Mouse (Mus musculus) erythroblast, adult 5-6 weeks (primary cell): ENCODE data around the gene Snx14. TPM values are rescaled to one million over a fixed set of nuclear protein-coding genes. Genes with fewer than 3 reads are reported as not detected.

Experiments used
- ATAC-seq: replicated peaks from 2 replicates; pipeline ENCODE4 v1.8.0; 2016; ENCODE audit warnings: moderate number of reproducible peaks, mild to moderate bottlenecking, moderate TSS enrichment, inconsistent platforms; ENCODE audit not compliant: poor library complexity, low FRiP score, severe bottlenecking
- total RNA-seq, 2 experiments: library from RNA; stranded (forward) in 1 of 2; stranded (reverse) in 1 of 2; fragments of 150-400 nt in 1 of 2; fragments of 200-764, 138-1000 nt in 1 of 2; gene quantifications; 2 replicates each; pipeline versions ENCODE4 v1.2.3 to v1.2.4; 2015 to 2017; ENCODE audit warnings: low replicate concordance in 2 of 2

Snx14 gene
- total RNA-seq, 2 experiments from 2014 or later, result 12.9 to 19.6 TPM

DNA sequence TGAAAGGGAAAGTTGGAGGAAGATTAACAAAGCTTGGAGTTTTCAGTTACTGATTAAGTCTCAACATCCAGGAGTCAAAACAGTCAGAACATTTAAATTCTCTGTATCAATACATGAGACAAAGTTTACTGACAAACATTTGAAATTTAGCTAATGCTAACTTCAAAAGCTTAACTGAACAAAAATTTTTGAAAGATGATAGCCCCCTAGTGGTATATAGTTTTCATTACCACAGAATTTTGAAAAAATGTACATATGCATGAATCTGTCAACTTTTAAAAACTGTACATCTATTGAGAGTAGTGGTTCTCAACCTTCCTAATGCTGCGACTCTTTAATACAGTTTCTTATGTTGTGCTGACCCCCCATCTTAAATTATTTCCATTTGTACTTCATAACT is 40.3 kb downstream of the Snx14 start:
- ATAC-seq, result no peak

DNA sequence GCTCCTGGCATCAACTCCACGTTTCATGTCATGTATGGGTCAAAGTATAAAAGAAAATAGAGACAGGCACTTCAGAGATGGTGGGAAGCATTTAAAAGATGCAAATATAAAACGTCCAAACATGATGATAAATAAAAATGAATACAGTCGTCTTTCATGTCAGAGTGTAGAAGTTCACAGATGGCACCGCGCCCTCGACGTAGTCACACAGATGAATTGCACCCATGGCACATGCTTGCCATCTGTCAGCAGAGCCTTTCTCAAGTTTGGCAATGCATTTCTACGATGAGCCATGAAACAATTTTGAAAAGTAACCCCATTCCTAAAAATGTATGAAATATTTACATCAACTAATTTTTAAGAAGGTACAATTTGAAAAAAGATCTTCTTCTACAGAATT is 43.9 kb downstream of the Snx14 start:
- ATAC-seq, result no peak

DNA sequence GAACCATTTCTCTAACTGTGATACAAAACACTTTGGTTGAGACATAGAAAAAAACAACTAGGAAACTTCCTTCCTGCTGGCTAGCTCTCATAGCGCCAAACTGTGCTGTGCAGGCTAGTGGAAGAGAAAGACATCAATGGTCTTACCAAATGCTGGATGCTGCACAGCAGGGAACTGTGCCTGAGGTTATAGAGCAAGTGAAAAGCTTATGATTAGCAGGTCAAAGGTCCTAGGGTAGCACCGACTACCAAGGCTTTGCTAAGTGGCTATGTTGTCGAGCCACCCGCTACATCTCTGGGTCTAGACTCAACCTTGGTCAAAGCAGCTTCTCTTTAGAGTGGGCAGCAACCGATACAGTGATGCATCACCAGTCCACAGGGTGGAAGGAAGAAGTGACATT is 49.9 kb downstream of the Snx14 start:
- no peak for ATAC-seq

DNA sequence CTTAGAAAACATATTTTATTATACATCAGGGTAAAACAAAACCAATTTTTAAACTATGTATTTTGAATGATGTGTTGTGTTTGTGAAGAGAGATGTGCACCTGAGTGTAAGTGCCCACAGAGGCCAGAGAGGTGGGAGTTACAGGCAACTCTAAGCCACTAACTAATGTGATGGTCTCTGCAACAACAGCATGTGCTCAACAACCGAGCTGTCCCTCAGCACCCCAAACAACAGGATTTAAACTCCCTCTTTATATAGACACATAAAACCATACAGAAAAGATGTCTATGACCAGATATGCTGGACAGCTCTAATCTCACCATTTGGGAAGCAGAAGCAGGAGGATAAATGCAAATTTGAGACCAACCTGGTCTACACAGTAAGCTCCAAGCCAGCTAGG is 58.2 kb downstream of the Snx14 start:
- ATAC-seq, result no peak

DNA sequence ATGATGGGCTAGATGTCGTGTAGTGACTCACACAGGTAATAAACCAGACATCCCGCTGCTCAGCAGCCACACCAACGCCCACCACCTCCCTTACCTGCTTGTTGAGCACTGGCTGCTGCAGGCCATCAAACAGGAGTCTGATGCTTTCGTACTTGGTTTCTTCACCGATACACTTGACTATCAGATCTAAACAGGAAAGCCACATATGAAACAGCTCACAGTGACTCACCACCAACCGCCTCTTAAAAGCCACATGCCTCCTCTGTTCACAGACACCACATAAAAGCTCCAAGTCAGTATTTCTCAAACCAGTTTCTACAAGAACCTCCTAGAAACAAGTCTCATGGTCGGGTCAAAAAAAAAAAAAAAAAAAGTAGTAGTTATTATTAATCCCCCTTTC is 58.7 kb downstream of the Snx14 start:
- no peak for ATAC-seq

DNA sequence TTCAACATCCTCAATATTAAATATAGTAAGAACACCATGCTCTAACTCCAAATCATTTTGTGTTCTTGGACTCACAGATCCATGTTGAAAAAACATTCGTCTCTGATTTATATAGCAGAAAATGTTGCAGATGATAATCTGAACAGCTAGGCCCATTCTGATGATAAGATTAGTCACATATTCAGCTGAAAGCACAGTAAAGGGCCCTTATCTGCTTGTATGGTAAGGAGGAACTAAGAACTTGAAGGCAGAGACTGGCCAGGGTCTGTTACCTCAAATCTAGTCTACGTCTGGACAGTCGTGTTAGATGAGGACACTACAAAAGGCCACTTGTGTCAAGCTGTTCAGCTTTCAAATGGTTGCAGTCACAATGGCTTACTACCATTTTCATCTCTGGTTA is 59.7 kb downstream of the Snx14 start:
- ATAC-seq, result no peak

DNA sequence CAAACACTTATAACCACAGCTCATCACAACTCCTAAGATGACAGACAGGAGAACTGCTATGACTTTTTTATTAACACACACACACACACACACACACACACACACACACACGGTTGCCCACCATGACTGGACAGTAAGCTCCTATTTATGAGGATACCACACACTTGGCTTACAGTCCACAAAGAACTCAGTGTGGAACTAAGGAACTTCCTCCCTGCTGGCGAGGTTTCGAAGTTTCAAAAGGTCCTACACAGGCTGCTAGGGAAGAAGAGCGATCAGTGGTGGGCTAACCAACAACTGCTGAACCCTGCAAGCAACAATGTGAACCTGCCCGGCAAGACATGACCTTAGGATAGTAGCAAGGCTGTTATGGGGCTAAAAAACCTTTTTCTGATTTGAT is 61.3 kb downstream of the Snx14 start:
- ATAC-seq, result no peak

DNA sequence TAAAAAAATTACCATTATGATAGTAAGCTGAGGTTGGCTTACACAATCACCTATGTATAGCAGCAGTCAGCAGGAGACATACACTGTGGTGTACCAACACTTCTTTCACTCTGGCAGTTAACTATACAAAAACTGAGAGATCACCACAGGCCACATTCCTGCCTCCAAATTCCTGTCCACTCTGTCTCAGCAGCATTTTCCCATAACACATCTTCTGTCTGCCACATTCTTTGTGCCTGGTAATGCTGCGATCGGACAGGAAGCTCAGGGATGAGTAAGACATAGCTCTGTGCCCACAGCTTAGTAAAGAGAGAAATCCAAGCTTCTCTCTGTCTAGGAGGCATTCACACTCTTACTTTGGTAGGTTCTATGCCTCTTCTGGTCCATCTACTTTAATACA is 65.8 kb downstream of the Snx14 start:
- no peak for ATAC-seq

DNA sequence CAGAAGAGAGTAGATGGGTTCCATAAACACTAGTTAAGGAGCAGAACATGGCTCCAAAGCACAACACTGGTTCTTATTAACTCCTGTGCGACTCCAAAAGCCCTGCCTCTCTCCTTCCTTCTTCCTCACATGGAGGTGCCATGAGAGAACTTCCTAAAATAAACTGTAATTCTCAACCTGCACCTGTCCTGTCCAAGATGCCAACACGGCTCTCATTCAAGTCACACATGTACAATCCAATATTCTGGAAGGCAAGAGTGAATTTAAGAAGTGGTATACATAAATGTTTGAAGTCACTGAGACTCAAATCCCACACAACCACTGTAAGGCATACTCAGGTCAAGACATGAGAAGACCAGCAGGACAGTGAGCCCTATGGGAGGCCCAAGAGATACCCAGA is 67.6 kb downstream of the Snx14 start:
- no peak for ATAC-seq

DNA sequence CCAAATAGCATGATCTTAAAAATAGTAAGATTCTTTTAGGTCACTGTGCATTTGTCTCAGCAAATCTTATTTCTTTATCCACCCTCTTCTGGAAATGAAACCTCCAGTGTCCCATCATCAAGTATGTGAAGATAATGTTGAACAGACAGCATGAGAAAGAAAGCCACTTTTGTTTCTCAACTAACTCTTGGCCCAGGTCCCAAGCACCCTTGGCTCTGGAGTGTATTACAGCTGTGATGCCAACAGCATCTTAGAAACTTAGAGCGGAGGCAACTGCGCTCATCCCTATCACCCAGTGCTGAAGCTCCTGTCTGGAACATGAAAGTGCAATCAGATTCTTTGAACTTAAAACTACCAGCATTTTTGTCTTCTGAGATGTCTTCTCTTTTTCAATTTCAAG is 69.1 kb downstream of the Snx14 start:
- ATAC-seq, result no peak

DNA sequence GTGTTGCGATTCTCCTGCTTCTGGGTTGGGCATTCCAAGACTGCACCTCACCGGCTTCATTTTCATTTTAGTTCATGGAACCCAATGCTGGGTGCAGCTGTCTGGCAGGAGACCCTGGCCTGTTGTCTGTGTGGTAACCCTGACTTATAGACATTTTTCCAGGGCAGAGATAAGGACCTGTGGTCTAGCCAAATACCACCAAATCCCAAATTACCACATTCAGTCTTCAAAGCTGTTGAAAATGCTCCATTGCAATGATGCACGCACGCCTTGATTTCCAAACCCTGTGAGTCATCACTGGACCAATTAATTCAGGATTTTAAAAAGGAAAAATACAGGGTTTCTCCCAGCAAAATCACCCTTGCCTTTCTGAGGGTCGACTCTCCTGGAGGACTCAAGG is 70.3 kb downstream of the Snx14 start:
- no peak for ATAC-seq

DNA sequence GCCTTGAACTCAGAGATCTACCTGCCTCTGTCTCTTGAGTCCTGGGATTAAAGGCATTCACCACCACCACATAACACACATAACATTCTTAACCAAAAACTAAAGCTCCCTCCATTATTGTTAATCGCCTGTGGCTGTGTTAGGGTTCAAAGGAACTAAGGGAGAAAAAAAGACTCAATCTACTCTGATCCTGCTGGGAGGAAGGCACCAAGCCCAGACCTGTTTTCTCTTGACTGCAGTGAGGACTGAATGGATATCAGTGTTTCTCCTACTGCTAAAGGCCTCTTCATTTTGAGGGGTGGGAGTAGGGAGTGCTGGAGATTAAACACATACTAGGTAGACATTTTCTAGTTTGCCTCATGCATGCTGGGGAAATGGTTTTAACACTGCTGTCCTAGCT is 71.0 kb downstream of the Snx14 start:
- no peak for ATAC-seq

DNA sequence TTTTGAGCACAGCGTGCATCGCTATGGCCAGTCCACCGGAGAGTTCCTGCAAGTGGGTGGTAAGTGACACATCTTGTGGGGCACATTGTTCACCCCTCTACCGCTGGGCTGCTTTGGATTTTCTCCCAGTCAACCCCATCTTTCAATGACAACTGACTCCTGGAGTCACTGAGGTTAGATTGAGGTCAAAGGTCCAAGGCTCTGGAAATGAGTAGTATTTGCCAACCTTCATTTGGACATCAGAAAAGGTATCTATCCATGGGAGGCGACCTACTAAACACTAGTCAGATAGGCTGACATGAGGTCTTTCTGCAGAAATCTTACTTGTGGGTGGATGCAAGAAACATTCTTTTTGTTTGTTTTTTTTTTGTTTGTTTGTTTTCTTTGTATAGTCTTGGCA is 71.4 kb downstream of the Snx14 start:
- ATAC-seq, result no peak

DNA sequence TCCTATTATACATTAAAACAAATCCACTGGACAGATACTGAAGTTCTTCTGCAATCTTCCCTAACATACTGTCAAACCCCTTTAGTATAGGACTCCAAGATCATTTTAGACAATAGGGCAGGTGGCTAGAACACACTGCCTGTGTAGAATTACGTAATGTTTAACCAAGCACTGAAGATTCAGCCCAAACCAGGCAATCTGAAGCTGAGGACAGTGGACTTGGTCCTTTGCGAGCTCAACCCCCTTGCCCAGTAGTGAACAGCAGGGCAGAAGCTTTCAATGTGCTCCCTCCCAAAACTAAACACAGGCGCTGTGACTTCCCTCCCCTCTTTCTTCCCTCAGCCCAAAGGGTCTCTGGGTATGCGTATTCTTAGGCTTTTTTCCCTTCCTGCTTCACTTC is 71.9 kb downstream of the Snx14 start:
- ATAC-seq, result no peak

DNA sequence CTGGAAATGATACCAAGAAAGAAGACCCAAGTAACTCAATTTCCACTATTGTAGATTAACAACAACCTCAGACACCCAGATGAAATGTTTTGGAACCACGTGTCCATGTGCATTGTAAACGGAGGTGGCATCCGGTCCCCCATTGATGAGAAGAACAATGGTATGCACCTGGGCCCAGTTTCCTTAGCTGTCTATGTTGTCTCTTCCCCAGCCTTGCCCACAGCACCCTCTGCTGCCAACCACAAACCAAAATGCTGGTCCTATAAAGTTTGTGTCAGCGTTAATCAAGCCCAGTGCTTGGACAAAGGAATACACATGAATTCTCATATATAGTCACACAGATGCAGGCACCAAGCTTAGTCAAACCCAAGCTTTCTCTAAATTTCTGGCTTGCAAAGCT is 72.5 kb downstream of the Snx14 start:
- no peak for ATAC-seq

DNA sequence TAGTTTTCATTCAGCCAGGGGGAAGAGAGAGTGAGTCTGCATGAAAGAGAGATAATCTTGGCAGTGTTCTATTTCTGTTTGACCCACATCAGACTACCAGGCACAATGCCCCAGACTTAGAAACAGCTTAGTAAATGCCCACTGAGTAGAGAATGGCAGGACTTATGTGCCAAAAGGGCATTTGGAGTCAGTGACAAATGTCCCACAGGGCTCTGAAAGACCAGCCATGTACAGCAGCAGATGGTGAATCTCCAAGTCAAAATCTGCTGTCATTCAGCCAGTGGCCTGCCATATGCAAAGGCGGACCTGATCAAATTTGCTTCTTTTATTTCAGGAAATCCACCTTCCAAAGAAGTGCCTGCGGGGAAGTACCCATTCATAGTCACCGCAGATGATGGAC is 75.7 kb downstream of the Snx14 start:
- ATAC-seq, result no peak

DNA sequence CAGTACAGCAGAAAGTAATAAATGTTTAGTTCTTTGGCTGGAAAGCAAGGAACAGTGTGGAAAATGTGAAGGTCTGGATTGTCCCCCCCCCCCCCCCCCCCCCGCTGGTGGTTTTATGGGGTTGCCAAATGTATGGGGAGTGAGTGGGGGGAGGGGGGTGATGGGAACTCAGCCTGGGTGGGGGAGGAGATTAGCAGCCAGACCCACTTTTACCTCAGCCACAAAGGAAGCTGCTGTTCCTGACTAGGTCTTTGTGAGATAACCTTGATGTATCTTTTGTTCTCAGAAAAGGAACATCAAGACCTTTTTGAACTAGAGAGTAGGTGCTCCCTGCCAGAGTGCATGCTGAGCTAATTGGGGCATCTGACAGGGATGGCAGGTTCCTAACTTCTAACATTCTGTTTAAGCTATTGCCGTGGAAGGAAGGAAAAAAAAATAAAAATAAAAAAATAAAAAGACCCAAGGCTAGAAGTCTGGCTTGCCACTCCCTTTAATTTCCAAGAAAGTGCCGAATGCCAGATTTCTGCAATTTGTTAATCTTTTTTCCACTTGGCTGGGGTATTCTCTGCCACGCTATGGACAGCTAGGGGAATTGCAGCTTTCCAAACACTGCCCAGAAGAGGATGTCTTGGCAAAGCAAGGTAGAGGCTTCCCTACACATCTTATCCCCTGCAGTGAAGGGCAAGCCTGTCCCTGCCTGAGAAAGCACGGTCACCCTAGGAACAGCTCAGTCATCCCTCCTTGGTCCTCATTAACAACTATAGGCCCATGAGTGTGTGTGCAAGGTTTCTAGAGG is 76.5 kb downstream of the Snx14 start:
- ATAC-seq, result no peak

DNA sequence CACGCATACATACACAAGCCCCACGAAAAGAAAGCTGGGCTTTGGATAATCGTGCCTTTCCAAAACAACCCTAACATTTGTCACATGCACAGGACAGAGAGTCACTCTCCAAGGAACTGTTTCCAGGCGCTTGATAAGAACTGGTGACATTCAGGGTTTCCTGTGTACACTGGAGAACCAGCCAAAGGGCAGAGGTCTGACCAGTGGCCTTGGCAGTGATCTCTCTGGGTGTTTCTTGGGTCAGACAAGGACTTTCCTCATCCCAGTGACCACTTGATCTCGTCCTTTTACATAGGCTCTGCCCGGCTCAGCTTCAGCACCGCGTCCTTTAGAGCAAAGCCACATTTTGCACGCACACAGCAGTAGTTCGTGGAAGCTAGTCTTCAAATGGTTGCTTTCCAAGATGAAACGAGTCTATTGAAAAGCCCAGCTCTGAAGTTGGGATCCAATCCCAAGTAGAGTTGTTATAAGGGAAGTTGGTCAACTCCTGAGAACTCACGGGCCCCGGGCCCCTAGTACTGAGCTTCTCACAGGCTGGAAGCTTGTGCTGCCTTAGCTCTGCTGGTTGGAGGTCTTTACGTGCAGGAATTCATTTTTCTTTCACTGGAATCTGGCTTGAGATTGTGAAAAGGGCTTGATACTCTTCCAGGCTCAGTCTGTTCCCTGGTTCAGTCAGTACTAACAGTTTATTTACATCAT is 77.4 kb downstream of the Snx14 start:
- no peak for ATAC-seq

DNA sequence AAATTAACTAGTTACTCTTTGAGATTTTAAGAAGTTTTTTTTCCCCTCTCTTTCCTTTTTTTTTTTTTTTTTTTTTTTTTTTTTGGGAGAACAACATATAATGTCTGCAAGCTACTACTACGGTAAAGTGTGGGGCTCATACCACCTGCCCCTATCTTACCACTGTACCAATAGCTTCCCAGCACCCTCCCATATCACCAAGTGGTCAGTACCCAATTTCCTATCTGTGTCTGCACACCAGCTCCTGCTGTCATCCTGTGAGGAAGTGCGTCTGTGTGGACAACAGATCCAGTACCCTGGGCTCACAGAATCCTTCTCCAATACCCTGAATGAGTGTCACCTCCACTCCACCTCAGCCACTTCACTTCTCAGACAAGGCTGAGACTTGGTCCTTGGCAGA is 79.6 kb downstream of the Snx14 start:
- no peak for ATAC-seq

DNA sequence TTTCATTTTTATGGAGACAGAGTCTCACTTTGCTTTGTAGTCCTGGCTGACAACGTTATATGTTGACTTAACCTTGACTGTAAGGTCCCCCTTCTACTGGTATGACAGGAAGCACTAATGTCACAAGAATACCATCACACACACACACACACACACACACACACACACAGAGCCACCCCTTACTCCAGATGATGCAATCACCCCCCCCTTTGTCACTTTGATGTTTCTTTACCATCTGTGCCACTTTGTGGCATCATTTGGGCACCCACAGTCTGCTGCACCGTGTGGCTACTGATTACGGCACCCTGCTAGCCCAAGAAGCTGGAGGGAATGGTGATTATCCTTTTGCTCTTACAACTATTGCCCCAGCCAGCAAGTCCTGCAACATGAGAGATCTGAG is 81.6 kb downstream of the Snx14 start:
- no peak for ATAC-seq

DNA sequence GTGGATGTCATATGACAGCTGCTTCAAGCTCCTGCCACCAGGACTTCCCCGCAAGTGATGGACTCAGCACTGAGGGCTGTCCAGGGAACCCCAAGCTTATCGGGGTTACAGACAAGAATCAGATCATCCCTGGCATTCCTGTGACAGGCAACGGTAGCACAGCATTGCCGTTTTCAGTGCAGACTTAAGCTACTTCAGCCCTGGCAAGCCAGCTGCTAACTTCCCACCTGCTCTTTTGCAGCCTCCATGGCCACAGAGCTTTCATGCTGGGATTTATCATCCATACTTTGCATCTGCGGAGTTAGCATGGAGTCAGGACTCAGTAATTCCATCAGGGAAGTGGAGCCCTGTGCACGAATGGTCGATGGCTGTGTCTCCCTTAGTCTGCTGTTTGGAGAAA is 85.3 kb downstream of the Snx14 start:
- ATAC-seq, result no peak

DNA sequence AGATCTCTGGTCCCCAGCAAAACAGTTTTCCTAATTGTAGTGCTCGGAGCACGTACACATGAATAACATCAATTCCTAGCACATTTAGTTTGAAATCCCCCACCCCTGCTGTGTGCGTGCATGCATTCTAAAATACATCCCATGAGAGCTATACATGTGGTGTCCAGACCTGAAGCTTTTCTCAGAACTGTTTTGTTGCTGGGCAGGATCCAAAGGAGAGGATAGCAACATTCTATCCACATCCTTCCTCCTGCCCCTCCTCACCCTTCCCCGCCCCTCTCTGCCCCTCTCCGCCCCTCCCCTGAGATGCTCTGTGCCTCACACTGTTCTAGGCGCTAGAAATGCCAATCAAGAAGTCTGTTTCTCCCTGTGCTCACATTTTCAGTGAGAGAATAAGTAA is 86.0 kb downstream of the Snx14 start:
- no peak for ATAC-seq
